Mouse (Mus musculus): ENCODE data around the gene Spata31d1d.

DNA sequence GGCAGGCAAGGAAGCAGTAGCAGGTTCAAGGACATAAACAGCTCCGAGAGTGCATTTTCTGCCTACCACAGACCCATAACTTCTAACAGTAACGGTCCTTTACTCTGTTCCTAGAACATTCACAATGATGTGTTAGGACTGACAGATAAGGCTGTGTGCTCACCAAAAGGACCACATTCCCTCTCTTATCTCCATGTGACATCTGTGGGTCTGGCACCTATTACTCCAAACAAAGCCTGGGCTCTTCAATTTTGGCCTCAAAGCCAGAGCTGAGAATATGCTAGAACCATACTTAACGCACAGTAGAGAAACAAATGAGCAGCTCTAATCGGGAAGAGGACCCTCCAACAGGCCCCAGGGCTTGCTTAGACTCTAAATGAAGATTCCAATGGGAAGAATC, 51.6 kb downstream of the Spata31d1d start:
- TF ChIP-seq CTCF (IDR thresholded peaks at IDR 0.05; ENCODE audit: low read depth, low read length), result no peak
- TF ChIP-seq POLR2A (IDR thresholded peaks at IDR 0.05; ENCODE audit: borderline replicate concordance, low read depth, low read length), result no peak

All from bone marrow macrophage, adult 2 months (primary cell).